Mouse (Mus musculus): ENCODE data around the gene Pcolce. TPM values are rescaled to one million over a fixed set of nuclear protein-coding genes. Genes with fewer than 3 reads are reported as not detected.

Gene Pcolce
- polyA plus RNA-seq, 1 experiment = 98.5 TPM

DNA sequence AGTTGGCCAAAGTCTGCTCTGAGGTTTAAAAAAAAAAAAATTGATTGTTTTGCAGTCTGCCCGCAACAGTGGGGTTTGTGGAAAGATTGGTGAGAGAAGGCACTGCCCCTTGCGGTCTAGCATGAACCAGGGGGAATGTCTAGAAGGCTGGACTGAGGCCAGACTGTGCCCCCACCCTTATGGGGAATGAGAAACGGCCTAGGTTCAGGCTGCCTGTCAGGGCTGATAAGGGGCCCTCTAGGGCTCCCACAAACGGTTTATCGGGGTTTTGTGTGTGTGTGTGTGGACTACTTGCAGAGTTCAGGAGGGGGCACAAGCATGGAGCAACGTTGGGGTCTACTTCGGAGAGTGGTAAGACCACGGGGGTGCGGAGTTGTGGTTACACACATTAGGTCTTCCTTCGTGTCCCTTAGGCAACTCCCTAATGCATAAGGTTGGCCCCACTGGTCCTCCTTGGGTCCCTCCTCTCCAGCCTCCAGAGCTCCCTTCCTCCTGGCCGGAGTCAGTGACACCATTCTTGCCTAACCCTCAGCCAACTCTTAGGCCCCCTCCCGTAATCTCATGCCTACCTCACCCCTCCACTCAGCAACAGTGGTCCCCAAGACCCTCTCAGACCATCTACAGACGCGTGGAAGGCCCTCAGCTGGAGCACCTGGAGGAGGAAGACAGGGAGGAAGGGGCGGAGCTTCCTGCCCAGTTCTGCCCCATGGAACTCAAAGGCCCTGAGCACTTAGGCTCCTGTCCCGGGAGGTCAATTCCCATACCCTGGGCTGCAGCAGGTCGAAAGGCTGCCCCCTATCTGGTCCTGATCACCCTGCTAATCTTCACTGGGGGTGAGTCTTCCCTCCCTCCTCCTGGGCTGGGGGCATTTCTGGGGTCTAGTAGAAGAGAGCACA, 42.6 kb downstream of the Pcolce start:
- H3K4me3 ChIP-seq (ENCODE audit: control insufficient read depth, low read depth, low read length) = peak overlapping the region; percentile 38
- no peaks in the 10 kb centered on the region for H3K27me3 ChIP-seq (ENCODE audit: control insufficient read depth, insufficient read depth, low read length)
- TF ChIP-seq POLR2A (IDR thresholded peaks at IDR 0.05; ENCODE audit: control insufficient read depth, low read depth, low read length) (no peak), CTCF (IDR thresholded peaks at IDR 0.05; ENCODE audit: control insufficient read depth, insufficient read depth, insufficient replicate concordance, low read depth, low read length) (no peak)
- no peak overlapping the region for H3K27ac ChIP-seq (ENCODE audit: control insufficient read depth, insufficient read depth, low read depth, low read length)
- H3K36me3 ChIP-seq (ENCODE audit: control insufficient read depth, insufficient read depth, low read length) = no peaks in the 10 kb centered on the region
- peaks cover 41% of the 10 kb centered on the region for H3K4me1 ChIP-seq (ENCODE audit: control insufficient read depth, insufficient read depth, low read length)

DNA sequence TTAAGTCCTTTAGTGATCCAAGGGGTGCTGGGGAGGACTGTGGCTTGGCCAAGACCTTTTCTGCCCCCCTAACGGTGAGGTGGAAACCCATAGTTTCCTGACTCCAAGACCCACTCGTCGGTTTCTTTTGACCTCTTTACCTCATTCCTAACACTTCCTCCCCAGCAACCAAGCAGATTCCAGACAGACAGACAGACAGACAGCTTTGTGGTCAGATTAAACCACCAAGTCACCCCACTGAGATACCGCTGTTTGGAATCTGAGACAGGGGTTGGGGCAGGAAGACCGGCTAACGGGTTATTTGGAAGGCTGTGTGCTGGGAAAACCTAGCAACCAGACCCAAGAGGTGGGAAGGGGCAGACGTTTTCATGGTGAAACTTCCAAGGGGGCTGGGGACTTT, 43.4 kb downstream of the Pcolce start:
- Histone ChIP-seq H3K4me3 (ENCODE audit: control insufficient read depth, low read depth, low read length) (peak overlapping the region; percentile 39), H3K4me1 (ENCODE audit: control insufficient read depth, insufficient read depth, low read length) (peaks cover 41% of the 10 kb centered on the region), H3K27me3 (ENCODE audit: control insufficient read depth, insufficient read depth, low read length) (no peaks in the 10 kb centered on the region), H3K36me3 (ENCODE audit: control insufficient read depth, insufficient read depth, low read length) (no peaks in the 10 kb centered on the region), H3K27ac (ENCODE audit: control insufficient read depth, insufficient read depth, low read depth, low read length) (no peak overlapping the region)
- TF ChIP-seq POLR2A (IDR thresholded peaks at IDR 0.05; ENCODE audit: control insufficient read depth, low read depth, low read length) (no peak), CTCF (IDR thresholded peaks at IDR 0.05; ENCODE audit: control insufficient read depth, insufficient read depth, insufficient replicate concordance, low read depth, low read length) (no peak)

DNA sequence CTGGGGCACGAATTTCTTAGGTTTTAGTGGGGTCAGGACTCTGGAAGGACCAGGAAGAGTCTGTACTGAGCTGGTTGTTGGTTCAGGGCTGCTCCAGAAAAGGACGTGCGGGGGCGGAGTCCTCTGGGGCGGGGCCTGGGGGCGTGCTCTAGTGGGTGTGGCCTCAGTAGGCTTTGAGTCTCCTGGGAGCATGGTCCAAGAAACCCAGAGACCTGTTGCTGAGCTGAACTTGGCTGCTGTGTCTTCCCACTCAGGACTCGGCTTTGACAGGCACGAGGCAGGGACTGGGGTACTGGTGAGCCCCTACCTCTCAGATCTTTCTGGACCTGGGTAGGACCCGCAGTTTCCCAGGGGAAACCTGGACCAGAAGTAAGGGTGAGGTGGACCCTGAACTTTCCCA, 43.9 kb downstream of the Pcolce start, which contains the start of gene Tfr2:
Gene Tfr2, plus strand, starts transcription at position 176 of the 400 bp plus-strand sequence.
- Histone ChIP-seq H3K4me1 (ENCODE audit: control insufficient read depth, insufficient read depth, low read length) (peaks cover 38% of the 10 kb centered on the region), H3K27me3 (ENCODE audit: control insufficient read depth, insufficient read depth, low read length) (no peaks in the 10 kb centered on the region), H3K36me3 (ENCODE audit: control insufficient read depth, insufficient read depth, low read length) (no peaks in the 10 kb centered on the region), H3K27ac (ENCODE audit: control insufficient read depth, insufficient read depth, low read depth, low read length) (no peak within 1 kb of the TSS), H3K4me3 (ENCODE audit: control insufficient read depth, low read depth, low read length) (peak within 1 kb of the TSS; percentile 39)
- TF ChIP-seq CTCF (IDR thresholded peaks at IDR 0.05; ENCODE audit: control insufficient read depth, insufficient read depth, insufficient replicate concordance, low read depth, low read length) (no peak), POLR2A (IDR thresholded peaks at IDR 0.05; ENCODE audit: control insufficient read depth, low read depth, low read length) (no peak)

DNA sequence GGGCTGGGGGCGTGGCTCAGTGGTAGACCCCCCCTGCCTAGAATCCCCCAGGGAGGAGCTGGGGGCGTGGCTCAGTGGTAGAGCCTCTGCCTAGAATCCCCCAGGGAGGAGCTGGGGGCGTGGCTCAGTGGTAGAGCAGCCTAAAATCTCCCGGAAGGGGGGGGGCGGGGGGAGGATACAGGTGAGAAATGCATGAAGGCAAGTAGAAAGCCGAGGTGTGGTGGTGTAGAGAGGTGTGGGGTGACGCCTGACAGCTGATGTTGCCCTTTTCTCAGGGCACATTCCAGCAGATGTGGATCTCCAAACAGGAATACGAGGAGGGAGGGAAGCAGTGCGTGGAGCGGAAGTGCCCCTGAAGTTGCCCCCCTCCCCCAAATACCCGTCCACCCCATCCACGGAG, 44.6 kb downstream of the Pcolce start:
- TF ChIP-seq POLR2A (IDR thresholded peaks at IDR 0.05; ENCODE audit: control insufficient read depth, low read depth, low read length) = no peak
- no peak for TF ChIP-seq CTCF (IDR thresholded peaks at IDR 0.05; ENCODE audit: control insufficient read depth, insufficient read depth, insufficient replicate concordance, low read depth, low read length)
- H3K4me1 ChIP-seq (ENCODE audit: control insufficient read depth, insufficient read depth, low read length) = peaks cover 33% of the 10 kb centered on the region
- H3K4me3 ChIP-seq (ENCODE audit: control insufficient read depth, low read depth, low read length) = peak overlapping the region; percentile 7; the same call in 1 of the 2 replicates
- no peaks in the 10 kb centered on the region for H3K36me3 ChIP-seq (ENCODE audit: control insufficient read depth, insufficient read depth, low read length)
- H3K27ac ChIP-seq (ENCODE audit: control insufficient read depth, insufficient read depth, low read depth, low read length) = no peak overlapping the region
- no peaks in the 10 kb centered on the region for H3K27me3 ChIP-seq (ENCODE audit: control insufficient read depth, insufficient read depth, low read length)

DNA sequence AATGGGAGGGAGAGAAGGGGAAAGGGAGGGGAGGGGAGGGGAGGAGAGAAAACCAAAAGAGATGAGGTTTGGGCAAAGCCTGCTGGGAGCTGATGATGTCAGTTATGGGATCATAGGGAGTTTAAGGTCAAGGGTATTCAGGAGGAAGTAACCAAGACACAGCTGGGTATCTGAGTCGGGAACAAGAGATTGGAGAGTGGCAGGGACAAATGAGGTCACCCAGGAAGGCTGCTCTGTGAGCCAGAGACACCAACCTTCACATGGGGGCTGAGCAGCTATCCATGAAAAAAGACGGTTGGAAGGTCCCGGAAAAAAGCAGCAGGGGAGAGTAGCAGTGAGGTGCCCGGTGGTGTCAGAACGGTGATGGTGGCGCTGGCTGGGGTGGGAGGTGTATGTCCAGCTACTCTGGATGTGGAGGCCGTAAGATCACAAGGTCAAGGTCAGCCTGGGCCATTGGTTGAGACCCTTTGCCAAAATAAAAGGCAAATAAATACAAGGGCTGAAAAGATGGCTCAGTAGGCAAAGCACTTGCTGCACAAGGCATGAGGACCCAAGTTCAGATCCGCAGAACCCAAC, 45.3 kb downstream of the Pcolce start:
- H3K27ac ChIP-seq (ENCODE audit: control insufficient read depth, insufficient read depth, low read depth, low read length) = no peak overlapping the region; the same call in 1 of the 2 replicates
- H3K36me3 ChIP-seq (ENCODE audit: control insufficient read depth, insufficient read depth, low read length) = no peaks in the 10 kb centered on the region

DNA sequence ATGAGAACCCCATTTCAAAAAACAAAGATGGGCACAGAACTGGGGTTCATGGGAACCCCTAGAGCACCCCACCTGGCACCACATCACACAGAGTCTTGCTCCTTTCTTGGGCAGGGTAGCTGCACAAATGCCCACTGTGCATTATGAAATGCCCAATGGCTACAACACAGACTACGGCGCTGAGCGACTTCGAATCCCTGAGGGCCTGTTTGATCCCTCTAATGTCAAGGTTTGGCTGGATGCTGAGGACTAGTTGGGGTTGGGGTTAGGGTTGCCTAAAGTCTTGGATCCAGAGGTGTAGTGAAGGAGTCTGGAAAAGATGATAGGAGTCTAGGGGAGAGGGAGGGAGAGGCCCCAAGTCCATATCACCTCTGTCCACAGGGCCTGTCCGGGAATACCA, 47.2 kb downstream of the Pcolce start:
- Histone ChIP-seq H3K27me3 (ENCODE audit: control insufficient read depth, insufficient read depth, low read length) (no peaks in the 10 kb centered on the region), H3K4me3 (ENCODE audit: control insufficient read depth, low read depth, low read length) (no peak overlapping the region), H3K27ac (ENCODE audit: control insufficient read depth, insufficient read depth, low read depth, low read length) (no peak overlapping the region), H3K36me3 (ENCODE audit: control insufficient read depth, insufficient read depth, low read length) (no peaks in the 10 kb centered on the region), H3K4me1 (ENCODE audit: control insufficient read depth, insufficient read depth, low read length) (peaks cover 28% of the 10 kb centered on the region)
- TF ChIP-seq CTCF (IDR thresholded peaks at IDR 0.05; ENCODE audit: control insufficient read depth, insufficient read depth, insufficient replicate concordance, low read depth, low read length) = no peak
- no peak for TF ChIP-seq POLR2A (IDR thresholded peaks at IDR 0.05; ENCODE audit: control insufficient read depth, low read depth, low read length)

More for the DNA sequence above, 45.3 kb downstream of the Pcolce start:
- H3K4me1 ChIP-seq (ENCODE audit: control insufficient read depth, insufficient read depth, low read length) = peaks cover 33% of the 10 kb centered on the region
- no peaks in the 10 kb centered on the region for H3K27me3 ChIP-seq (ENCODE audit: control insufficient read depth, insufficient read depth, low read length)
- TF ChIP-seq CTCF (IDR thresholded peaks at IDR 0.05; ENCODE audit: control insufficient read depth, insufficient read depth, insufficient replicate concordance, low read depth, low read length) (no peak), POLR2A (IDR thresholded peaks at IDR 0.05; ENCODE audit: control insufficient read depth, low read depth, low read length) (no peak)
- no peak overlapping the region for H3K4me3 ChIP-seq (ENCODE audit: control insufficient read depth, low read depth, low read length)

DNA sequence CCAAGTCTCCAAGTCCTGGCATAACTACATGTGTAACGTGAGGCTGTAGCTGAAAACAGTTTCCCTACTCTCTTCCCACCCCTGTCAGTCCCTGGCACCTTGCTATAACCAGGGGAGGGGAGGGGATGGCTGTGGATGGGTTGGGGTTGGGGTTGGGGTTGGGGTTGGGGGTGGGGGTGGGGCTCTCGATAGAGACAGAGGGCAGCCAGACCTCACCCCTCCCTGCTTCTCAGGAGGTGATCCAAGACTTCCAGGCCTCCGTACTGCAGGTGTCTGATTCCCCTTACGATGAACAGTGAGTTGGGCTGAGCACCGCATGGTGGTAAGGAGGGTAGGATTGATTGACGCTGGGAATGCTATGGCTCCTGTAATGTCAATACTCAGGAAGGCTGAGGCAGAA, 47.8 kb downstream of the Pcolce start:
- Histone ChIP-seq H3K27me3 (ENCODE audit: control insufficient read depth, insufficient read depth, low read length) (no peaks in the 10 kb centered on the region), H3K4me1 (ENCODE audit: control insufficient read depth, insufficient read depth, low read length) (peaks cover 22% of the 10 kb centered on the region), H3K4me3 (ENCODE audit: control insufficient read depth, low read depth, low read length) (no peak overlapping the region), H3K36me3 (ENCODE audit: control insufficient read depth, insufficient read depth, low read length) (no peaks in the 10 kb centered on the region), H3K27ac (ENCODE audit: control insufficient read depth, insufficient read depth, low read depth, low read length) (no peak overlapping the region)
- no peak for TF ChIP-seq POLR2A (IDR thresholded peaks at IDR 0.05; ENCODE audit: control insufficient read depth, low read depth, low read length)
- no peak for TF ChIP-seq CTCF (IDR thresholded peaks at IDR 0.05; ENCODE audit: control insufficient read depth, insufficient read depth, insufficient replicate concordance, low read depth, low read length)
